16 mouse cellular contexts compared by ENCODE assay signal in genomic region chr4:65272295-65272694, GRCm38 (mm10).
DNase-seq lines count a peak whose midpoint lies in the region; ATAC-seq lines count a peak whose summit lies in the region.
"Had no signal": no experiment of that assay in that cellular context is flagged by ENCODE, and none has a peak within 500 bp of the region (broad histone marks: within the 10 kb centered on the region; RNA-seq: fewer than 3 reads in every experiment).

No protein-coding gene starts in this region.

- peaks cover 2% of the 10 kb centered on the region; the same call in 1 of the 2 replicates for H3K36me3 ChIP-seq in kidney, embryonic 16.5 days (ENCODE audit: insufficient read depth, low read length)
- H3K36me3 ChIP-seq: embryonic facial prominence, embryonic 12.5 days; liver, embryonic 12.5 days; neural tube, embryonic 15.5 days had no signal

- no peak overlapping the region for H3K9ac ChIP-seq in kidney, embryonic 16.5 days (replicated peaks; ENCODE audit: low read length)
- H3K9ac ChIP-seq: embryonic facial prominence, embryonic 12.5 days; liver, embryonic 12.5 days; neural tube, embryonic 15.5 days had no signal

- no peaks in the 10 kb centered on the region for H3K27me3 ChIP-seq in kidney, embryonic 16.5 days (ENCODE audit: insufficient read depth, low read length)
- H3K27me3 ChIP-seq: CH12.LX; embryonic facial prominence, embryonic 12.5 days; liver, embryonic 12.5 days; neural tube, embryonic 15.5 days; Patski had no signal

- ATAC-seq in kidney, embryonic 16.5 days (ENCODE audit: low FRiP score, low TSS enrichment), result no peak
- ATAC-seq: liver, embryonic 12.5 days; Patski had no signal

- H3K27ac ChIP-seq in kidney, embryonic 16.5 days (ENCODE audit: low read length), result no peak overlapping the region
- H3K27ac ChIP-seq: embryonic facial prominence, embryonic 12.5 days; liver, embryonic 12.5 days; neural tube, embryonic 15.5 days; stomach, postnatal 0 days had no signal

- peak; percentile 8 for DNase-seq in kidney, adult 9 months
- peak; percentile 26 for DNase-seq in ovary, postnatal 14 days (ENCODE audit: low spot score)
- DNase-seq in ovary, adult 18-20 months (ENCODE audit: low spot score), result no peak
- DNase-seq in kidney, postnatal 36 days, result peak; percentile 4 to 11
- DNase-seq in lung, postnatal 25 days (ENCODE audit: low spot score), result peak; percentile 4
- DNase-seq in spleen, postnatal 10 days (ENCODE audit: low spot score in 2 of 2), result no peak
- DNase-seq: adrenal gland, adult 2 months; cerebellum, postnatal 14 days; heart, postnatal 4 days had no signal

- no peak overlapping the region for H3K4me2 ChIP-seq in kidney, embryonic 16.5 days (replicated peaks; ENCODE audit: low read depth, low read length)
- H3K4me2 ChIP-seq: embryonic facial prominence, embryonic 12.5 days; liver, embryonic 12.5 days; neural tube, embryonic 15.5 days had no signal

- H3K4me3 ChIP-seq in kidney, embryonic 16.5 days (ENCODE audit: low read length), result no peak overlapping the region
- H3K4me3 ChIP-seq: embryonic facial prominence, embryonic 12.5 days; liver, embryonic 12.5 days; neural tube, embryonic 15.5 days had no signal

- H3K9me3 ChIP-seq in kidney, embryonic 16.5 days (ENCODE audit: low read length), result no peaks in the 10 kb centered on the region
- H3K9me3 ChIP-seq: embryonic facial prominence, embryonic 12.5 days; liver, embryonic 12.5 days; neural tube, embryonic 15.5 days had no signal

- 38% methylated on average over 4 of the region's 4 CpGs for WGBS in kidney, embryonic 16.5 days

- H3K4me1 ChIP-seq in kidney, embryonic 16.5 days (ENCODE audit: insufficient read depth, low read length), result no peaks in the 10 kb centered on the region
- H3K4me1 ChIP-seq: embryonic facial prominence, embryonic 12.5 days; liver, embryonic 12.5 days; neural tube, embryonic 15.5 days had no signal

Comparison
In these comparisons a context has a peak if more than half of its experiments do, and no peak if none do; other contexts are left out.
1. DNase-seq: peak in kidney, adult 9 months (single experiment), ovary, postnatal 14 days (single experiment), kidney, postnatal 36 days (2 of 2) and lung, postnatal 25 days (single experiment); none in ovary, adult 18-20 months (single experiment) and spleen, postnatal 10 days (0 of 2).